Mouse (Mus musculus) natural killer cell, adult 2 months (primary cell): ENCODE data around the gene Metrnl.

Experiments
- DNase-seq, 2 experiments: peaks; one replicate each; pipeline ENCODE4 v3.0.0; 2022; ENCODE audit warnings: low spot score in 2 of 2

Metrnl gene

GRCm38 (mm10) chr11:121685491-121686001 is 15.8 kb upstream of the Metrnl start:
- DNase-seq, result no peak

GRCm38 (mm10) chr11:121686091-121686490 is 15.3 kb upstream of the Metrnl start:
- no peak for DNase-seq

- no peak for DNase-seq
Measured at GRCm38 (mm10) chr11:121686674-121687073, 14.7 kb upstream of the Metrnl start.

GRCm38 (mm10) chr11:121688024-121688423 is 13.3 kb upstream of the Metrnl start:
- peak in 1 of 2 experiments; percentile 31 for DNase-seq

- no peak for DNase-seq
Measured at GRCm38 (mm10) chr11:121695304-121696064, 5.9 kb upstream of the Metrnl start.

- DNase-seq, result no peak
Measured at GRCm38 (mm10) chr11:121697271-121697670, 4.1 kb upstream of the Metrnl start.

- DNase-seq, result no peak
Measured at GRCm38 (mm10) chr11:121698381-121698955, 2.9 kb upstream of the Metrnl start.

- peak; percentile 79 to 87 for DNase-seq
Measured at GRCm38 (mm10) chr11:121702111-121702894, 959 bp downstream of the Metrnl start.

GRCm38 (mm10) chr11:121702895-121703618 is 1.7 kb downstream of the Metrnl start:
- DNase-seq, result peak; percentile 72 to 77

GRCm38 (mm10) chr11:121703619-121704215 is 2.4 kb downstream of the Metrnl start:
- DNase-seq, result peak in 1 of 2 experiments; percentile 59

GRCm38 (mm10) chr11:121706521-121707005 is 5.2 kb downstream of the Metrnl start:
- peak; percentile 85 to 91 for DNase-seq

GRCm38 (mm10) chr11:121709278-121709677 is 7.9 kb downstream of the Metrnl start:
- no peak for DNase-seq

- no peak for DNase-seq
Measured at GRCm38 (mm10) chr11:121710245-121710644, 8.9 kb downstream of the Metrnl start.

GRCm38 (mm10) chr11:121712987-121713386 is 11.6 kb downstream of the Metrnl start:
- no peak for DNase-seq

- DNase-seq, result no peak
Measured at GRCm38 (mm10) chr11:121713569-121713968, 12.2 kb downstream of the Metrnl start.

- DNase-seq, result no peak
Measured at GRCm38 (mm10) chr11:121714745-121715485, 13.6 kb downstream of the Metrnl start.

GRCm38 (mm10) chr11:121717724-121718123 is 16.4 kb downstream of the Metrnl start:
- DNase-seq, result no peak

GRCm38 (mm10) chr11:121720752-121721151 is 19.4 kb downstream of the Metrnl start:
- DNase-seq, result no peak

GRCm38 (mm10) chr11:121722434-121722833 is 21.1 kb downstream of the Metrnl start:
- no peak for DNase-seq

- peak in 1 of 2 experiments; percentile 41 for DNase-seq
Measured at GRCm38 (mm10) chr11:121726625-121727024, 25.3 kb downstream of the Metrnl start.
